Mouse (Mus musculus) ES-E14 (cell line): Measurements from ENCODE around the gene 4930502E18Rik.
A peak's percentile ranks its signal among the peaks of the same experiment; 100 is the strongest.

Source experiments
- MAFK ChIP-seq: IDR thresholded peaks from 2 replicates; pipeline ENCODE4 v1.6.1; 2014; ENCODE audit warnings: mild to moderate bottlenecking, low read depth, low read length, inconsistent platforms; ENCODE audit not compliant: insufficient read depth
- ZC3H11A ChIP-seq: IDR thresholded peaks from 2 replicates; pipeline ENCODE4 v1.6.1; 2012; ENCODE audit warnings: low read depth, mild to moderate bottlenecking, inconsistent platforms, low read length, borderline replicate concordance
- ZNF384 ChIP-seq: IDR thresholded peaks from 2 replicates; pipeline ENCODE4 v1.6.1; 2012; ENCODE audit warnings: low read depth, low read length, inconsistent platforms

GRCm38 (mm10) chrX:53724596-53724995, at the start of gene 4930502E18Rik:
- TF ChIP-seq ZC3H11A (no peak), MAFK (no peak), ZNF384 (peak; percentile 80; the same call in 1 of the 2 replicates)
